Mouse (Mus musculus): Measurements from ENCODE around the gene Morn5. TPM values are rescaled to one million over a fixed set of nuclear protein-coding genes. Genes with fewer than 3 reads are reported as not detected.

Gene Morn5
- polyA plus RNA-seq, 1 experiment from 2014 or later, result 6.8 TPM

GRCm38 (mm10) chr2:36093914-36094475 is 44.7 kb downstream of the Morn5 start:
- 9% methylated on average over 31 of the region's 31 CpGs for WGBS
- Histone ChIP-seq H3K27ac (replicated peaks; ENCODE audit: low read depth, low read length) (no peak overlapping the region), H3K4me3 (ENCODE audit: low read depth, low read length) (no peak overlapping the region), H3K27me3 (replicated peaks; ENCODE audit: control insufficient read depth, insufficient read depth, low read length) (peaks cover 99% of the 10 kb centered on the region), H3K36me3 (ENCODE audit: control insufficient read depth, insufficient read depth, low read length) (0 out of 2 replicates have a peak, but pooled peaks cover 6% of the 10 kb centered on the region), H3K4me1 (ENCODE audit: control insufficient read depth, insufficient read depth, low read length) (peaks cover 15% of the 10 kb centered on the region), H3K9me3 (ENCODE audit: control insufficient read depth, low read length) (no peaks in the 10 kb centered on the region), H3K9ac (ENCODE audit: low read depth, low read length) (no peak overlapping the region), H3K4me2 (ENCODE audit: low read depth, low read length) (no peak overlapping the region)
- ATAC-seq (ENCODE audit: low read depth) (no peak), DNase-seq (ENCODE audit: low spot score) (no peak)

- no peak overlapping the region for H3K27ac ChIP-seq (replicated peaks; ENCODE audit: low read depth, low read length)
- peak overlapping the region; percentile 34 for H3K4me2 ChIP-seq (ENCODE audit: low read depth, low read length)
- H3K4me1 ChIP-seq (ENCODE audit: control insufficient read depth, insufficient read depth, low read length), result no peaks in the 10 kb centered on the region; the same call in 1 of the 2 replicates
- H3K27me3 ChIP-seq (replicated peaks; ENCODE audit: control insufficient read depth, insufficient read depth, low read length), result peaks cover 100% of the 10 kb centered on the region
- no peak overlapping the region for H3K4me3 ChIP-seq (ENCODE audit: low read depth, low read length)
- H3K9me3 ChIP-seq (ENCODE audit: control insufficient read depth, low read length), result no peaks in the 10 kb centered on the region
- H3K36me3 ChIP-seq (ENCODE audit: control insufficient read depth, insufficient read depth, low read length), result no peaks in the 10 kb centered on the region
- H3K9ac ChIP-seq (ENCODE audit: low read depth, low read length), result 0 out of 2 replicates have a peak overlapping the region, but pooled peaks have one; percentile 31
- ATAC-seq (ENCODE audit: low read depth) (no peak), DNase-seq (ENCODE audit: low spot score) (no peak)
- 16% methylated on average over 18 of the region's 18 CpGs for WGBS
Measured at GRCm38 (mm10) chr2:36097129-36097815, 48.0 kb downstream of the Morn5 start.

GRCm38 (mm10) chr2:36098021-36098420 is 48.8 kb downstream of the Morn5 start:
- 11% methylated on average over 5 of the region's 5 CpGs for WGBS
- ATAC-seq (ENCODE audit: low read depth), result no peak
- H3K4me2 ChIP-seq (ENCODE audit: low read depth, low read length), result peak overlapping the region; percentile 34
- peaks cover 6% of the 10 kb centered on the region for H3K4me1 ChIP-seq (ENCODE audit: control insufficient read depth, insufficient read depth, low read length)
- no peaks in the 10 kb centered on the region for H3K9me3 ChIP-seq (ENCODE audit: control insufficient read depth, low read length)
- no peak overlapping the region for H3K27ac ChIP-seq (replicated peaks; ENCODE audit: low read depth, low read length)
- peaks cover 100% of the 10 kb centered on the region for H3K27me3 ChIP-seq (replicated peaks; ENCODE audit: control insufficient read depth, insufficient read depth, low read length)
- DNase-seq (ENCODE audit: low spot score), result no peak
- no peaks in the 10 kb centered on the region for H3K36me3 ChIP-seq (ENCODE audit: control insufficient read depth, insufficient read depth, low read length)
- 0 out of 2 replicates have a peak overlapping the region, but pooled peaks have one; percentile 31 for H3K9ac ChIP-seq (ENCODE audit: low read depth, low read length)
- no peak overlapping the region for H3K4me3 ChIP-seq (ENCODE audit: low read depth, low read length)

- H3K27ac ChIP-seq (replicated peaks; ENCODE audit: low read depth, low read length), result no peak overlapping the region
- no peaks in the 10 kb centered on the region for H3K36me3 ChIP-seq (ENCODE audit: control insufficient read depth, insufficient read depth, low read length)
- H3K9me3 ChIP-seq (ENCODE audit: control insufficient read depth, low read length), result no peaks in the 10 kb centered on the region
- 21% methylated on average over 6 of the region's 6 CpGs for WGBS
- DNase-seq (ENCODE audit: low spot score), result no peak
- no peak overlapping the region; the same call in 1 of the 2 replicates for H3K9ac ChIP-seq (ENCODE audit: low read depth, low read length)
- H3K4me3 ChIP-seq (ENCODE audit: low read depth, low read length), result no peak overlapping the region
- no peak overlapping the region; the same call in 1 of the 2 replicates for H3K4me2 ChIP-seq (ENCODE audit: low read depth, low read length)
- peaks cover 99% of the 10 kb centered on the region for H3K27me3 ChIP-seq (replicated peaks; ENCODE audit: control insufficient read depth, insufficient read depth, low read length)
- H3K4me1 ChIP-seq (ENCODE audit: control insufficient read depth, insufficient read depth, low read length), result peaks cover 15% of the 10 kb centered on the region
- no peak for ATAC-seq (ENCODE audit: low read depth)
Measured at GRCm38 (mm10) chr2:36099739-36100138, 50.5 kb downstream of the Morn5 start.

GRCm38 (mm10) chr2:36101866-36102558 is 52.8 kb downstream of the Morn5 start:
- no peaks in the 10 kb centered on the region for H3K36me3 ChIP-seq (ENCODE audit: control insufficient read depth, insufficient read depth, low read length)
- H3K27me3 ChIP-seq (replicated peaks; ENCODE audit: control insufficient read depth, insufficient read depth, low read length), result peaks cover 99% of the 10 kb centered on the region
- peak overlapping the region; percentile 56 for H3K4me3 ChIP-seq (ENCODE audit: low read depth, low read length)
- H3K27ac ChIP-seq (replicated peaks; ENCODE audit: low read depth, low read length), result peak overlapping the region; percentile 40
- ATAC-seq (ENCODE audit: low read depth) (no peak), DNase-seq (ENCODE audit: low spot score) (no peak)
- H3K9ac ChIP-seq (ENCODE audit: low read depth, low read length), result peak overlapping the region; percentile 76
- 6% methylated on average over 28 of the region's 28 CpGs for WGBS
- H3K4me1 ChIP-seq (ENCODE audit: control insufficient read depth, insufficient read depth, low read length), result peaks cover 17% of the 10 kb centered on the region
- peak overlapping the region; percentile 77 for H3K4me2 ChIP-seq (ENCODE audit: low read depth, low read length)
- H3K9me3 ChIP-seq (ENCODE audit: control insufficient read depth, low read length), result no peaks in the 10 kb centered on the region

GRCm38 (mm10) chr2:36102559-36102946 is 53.3 kb downstream of the Morn5 start:
- Histone ChIP-seq H3K4me1 (ENCODE audit: control insufficient read depth, insufficient read depth, low read length) (peaks cover 17% of the 10 kb centered on the region), H3K4me3 (ENCODE audit: low read depth, low read length) (peak overlapping the region; percentile 56), H3K27me3 (replicated peaks; ENCODE audit: control insufficient read depth, insufficient read depth, low read length) (peaks cover 98% of the 10 kb centered on the region), H3K9me3 (ENCODE audit: control insufficient read depth, low read length) (no peaks in the 10 kb centered on the region), H3K36me3 (ENCODE audit: control insufficient read depth, insufficient read depth, low read length) (no peaks in the 10 kb centered on the region), H3K9ac (ENCODE audit: low read depth, low read length) (peak overlapping the region; percentile 76), H3K4me2 (ENCODE audit: low read depth, low read length) (peak overlapping the region; percentile 77), H3K27ac (replicated peaks; ENCODE audit: low read depth, low read length) (peak overlapping the region; percentile 53)
- peak; percentile 58; the same call in 1 of the 2 replicates for ATAC-seq (ENCODE audit: low read depth)
- DNase-seq (ENCODE audit: low spot score), result no peak
- 3% methylated on average over 15 of the region's 21 CpGs for WGBS

GRCm38 (mm10) chr2:36103069-36103554 is 53.9 kb downstream of the Morn5 start:
- Histone ChIP-seq H3K9me3 (ENCODE audit: control insufficient read depth, low read length) (no peaks in the 10 kb centered on the region), H3K36me3 (ENCODE audit: control insufficient read depth, insufficient read depth, low read length) (no peaks in the 10 kb centered on the region), H3K27ac (replicated peaks; ENCODE audit: low read depth, low read length) (peak overlapping the region; percentile 53; the same call in 1 of the 2 replicates), H3K27me3 (replicated peaks; ENCODE audit: control insufficient read depth, insufficient read depth, low read length) (peaks cover 98% of the 10 kb centered on the region), H3K4me2 (ENCODE audit: low read depth, low read length) (peak overlapping the region; percentile 77), H3K4me1 (ENCODE audit: control insufficient read depth, insufficient read depth, low read length) (peaks cover 17% of the 10 kb centered on the region), H3K4me3 (ENCODE audit: low read depth, low read length) (peak overlapping the region; percentile 56), H3K9ac (ENCODE audit: low read depth, low read length) (peak overlapping the region; percentile 76)
- WGBS, result 3% methylated on average over 16 of the region's 21 CpGs
- ATAC-seq (ENCODE audit: low read depth), result no peak
- DNase-seq (ENCODE audit: low spot score), result no peak

- Histone ChIP-seq H3K36me3 (ENCODE audit: control insufficient read depth, insufficient read depth, low read length) (no peaks in the 10 kb centered on the region), H3K4me1 (ENCODE audit: control insufficient read depth, insufficient read depth, low read length) (peaks cover 17% of the 10 kb centered on the region), H3K4me2 (ENCODE audit: low read depth, low read length) (peak overlapping the region; percentile 77), H3K4me3 (ENCODE audit: low read depth, low read length) (peak overlapping the region; percentile 56), H3K27ac (replicated peaks; ENCODE audit: low read depth, low read length) (peak overlapping the region; percentile 83), H3K27me3 (replicated peaks; ENCODE audit: control insufficient read depth, insufficient read depth, low read length) (peaks cover 92% of the 10 kb centered on the region), H3K9me3 (ENCODE audit: control insufficient read depth, low read length) (no peaks in the 10 kb centered on the region), H3K9ac (ENCODE audit: low read depth, low read length) (peak overlapping the region; percentile 76)
- WGBS, result under 1% methylated on average over 30 of the region's 38 CpGs
- no peak for ATAC-seq (ENCODE audit: low read depth)
- no peak for DNase-seq (ENCODE audit: low spot score)
Measured at GRCm38 (mm10) chr2:36103555-36104367, 54.5 kb downstream of the Morn5 start.
